Mouse (Mus musculus) adrenal gland, adult 8-10 months (tissue): Measurements from ENCODE around the gene Zkscan1. TPM values are rescaled to one million over a fixed set of nuclear protein-coding genes. Genes with fewer than 3 reads are reported as not detected.

ENCODE experiments used
- DNase-seq: peaks from one replicate; pipeline ENCODE4 v3.0.0; 2022
- total RNA-seq, 4 experiments: library from RNA; stranded (reverse); gene quantifications; 2 replicates each; pipeline ENCODE4 v1.2.4; 2022

Gene Zkscan1
- total RNA-seq, 4 experiments from 2014 or later, result 39.6 to 51.4 (median 47.6) TPM

DNA sequence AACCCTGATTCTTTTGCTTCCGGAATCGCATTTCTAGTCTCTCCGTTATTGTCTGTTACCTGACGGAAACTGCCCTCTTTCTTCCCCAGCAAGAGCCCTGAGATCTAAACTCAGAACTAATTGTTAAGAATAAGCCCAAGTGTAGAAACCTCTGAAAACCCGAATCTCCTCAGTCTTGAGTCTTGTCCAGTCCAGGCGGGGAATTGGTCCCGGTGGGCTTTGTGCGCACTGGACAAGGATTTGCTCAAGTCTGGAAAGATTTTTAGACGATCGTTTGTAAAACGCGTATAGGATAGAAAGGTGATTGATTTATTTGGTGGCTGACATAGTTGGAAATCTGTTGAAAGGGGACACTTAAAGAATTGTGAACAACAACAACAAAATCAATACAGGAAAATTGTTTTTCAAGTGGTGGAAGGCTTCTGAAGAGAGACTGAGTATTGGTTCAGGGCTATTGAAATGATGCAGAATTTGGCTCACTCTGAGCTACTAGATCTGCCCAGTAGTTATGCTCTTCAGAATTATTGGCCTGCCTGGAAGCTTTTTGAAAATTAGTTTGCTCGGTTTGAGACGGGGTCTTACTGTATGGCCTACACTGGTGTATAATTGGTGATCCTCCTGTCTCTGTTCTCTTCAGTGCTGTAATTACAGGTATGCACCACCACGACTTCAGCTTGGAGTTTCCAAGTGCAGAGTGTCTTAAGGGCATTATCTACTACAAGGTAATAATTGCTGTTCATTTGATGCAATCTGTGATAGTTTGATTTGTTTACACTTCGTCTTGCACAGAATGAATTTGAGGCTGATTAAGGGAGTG lies 32.5 kb downstream of the Zkscan1 start:
- DNase-seq, result no peak

GRCm38 (mm10) chr5:138118041-138118440 lies 33.2 kb downstream of the Zkscan1 start:
- DNase-seq, result no peak

DNA sequence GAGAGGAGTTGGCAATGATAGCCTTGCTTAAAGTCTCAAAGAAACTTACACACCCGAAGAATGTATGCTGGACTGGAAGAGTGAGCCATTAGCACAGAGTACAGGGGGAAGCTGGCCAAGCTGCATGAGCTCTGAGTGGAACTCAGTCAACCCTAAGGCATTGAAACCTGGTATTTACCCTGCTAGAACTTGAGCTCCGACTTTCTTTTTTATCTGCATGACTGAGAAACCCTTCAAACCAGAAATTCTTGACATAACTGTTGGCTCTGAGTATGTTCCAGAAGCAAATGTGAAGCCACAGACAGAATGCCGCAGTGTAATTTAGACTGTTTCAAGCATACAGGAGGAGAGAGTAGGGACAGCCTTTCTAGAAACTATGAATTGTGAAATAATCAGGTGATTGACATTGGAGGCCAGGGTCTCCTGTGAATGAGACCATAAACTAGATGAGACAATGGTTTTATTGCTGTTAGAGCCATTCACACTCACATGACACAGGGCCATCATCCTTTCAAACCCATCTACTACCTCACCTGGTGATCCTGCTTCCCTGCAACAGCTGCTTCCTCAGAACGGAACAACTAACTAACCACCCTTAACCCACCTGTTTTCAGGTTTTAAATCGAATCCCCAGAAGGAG lies 47.7 kb downstream of the Zkscan1 start:
- DNase-seq, result no peak

DNA sequence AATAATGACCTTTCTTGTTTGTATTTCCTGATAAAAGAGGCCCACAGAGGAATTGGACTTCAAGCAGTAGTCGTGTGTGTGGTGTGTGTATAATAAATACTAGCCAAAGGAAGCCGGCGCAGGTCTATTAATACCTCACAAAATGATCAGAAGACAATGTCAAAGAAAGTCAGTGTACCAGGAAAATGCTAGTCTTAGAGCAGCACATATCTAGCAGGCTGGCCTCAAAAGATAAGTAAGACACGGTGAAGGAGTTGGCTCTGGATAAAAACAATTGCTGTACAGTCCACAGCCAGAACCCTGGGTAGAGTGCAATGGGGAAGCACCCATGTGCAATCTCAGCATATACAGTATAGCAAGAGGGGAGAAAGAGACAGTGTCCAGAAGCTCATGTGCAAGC lies 52.4 kb downstream of the Zkscan1 start:
- DNase-seq, result no peak

GRCm38 (mm10) chr5:138137935-138138549 lies 53.2 kb downstream of the Zkscan1 start:
- no peak for DNase-seq

- no peak for DNase-seq
Observed at GRCm38 (mm10) chr5:138138585-138138984, 53.7 kb downstream of the Zkscan1 start.

GRCm38 (mm10) chr5:138154390-138154789 lies 69.5 kb downstream of the Zkscan1 start:
- DNase-seq, result no peak

- peak; percentile 89 for DNase-seq
Observed at GRCm38 (mm10) chr5:138155443-138155976, 70.6 kb downstream of the Zkscan1 start, which contains the start of gene Zfp113. Gene Zfp113 (minus strand): TSS chr5:138155744.

Other genes with a start within 250 kb of the Zkscan1 start
- gene Pilra, start 248.8 kb upstream of the Zkscan1 start, total RNA-seq, result 1 to 10 TPM; 1.8 to 5.8 (median 4.1) TPM
- 1 to 10 TPM; 1.2 to 3.7 (median 1.9) TPM for gene Pilrb1, start 227.0 kb upstream of the Zkscan1 start, total RNA-seq
- gene Pilrb2, start 213.3 kb upstream of the Zkscan1 start, total RNA-seq, result 1 to 10 TPM in 2 of 4 experiments, under 1 TPM in 1, not detected in 1; 0.93 to 3.2 (median 2.2) TPM
- gene Cyp3a13, start 163.5 kb upstream of the Zkscan1 start, total RNA-seq, result under 1 TPM in 3 of 4 experiments, not detected in 1; 0.17 to 0.26 (median 0.22) TPM
- under 1 TPM; 0.14 to 0.71 (median 0.40) TPM for gene Gjc3, start 122.0 kb upstream of the Zkscan1 start, total RNA-seq
- 1 to 10 TPM in 1 of 4 experiments, under 1 TPM in 2, not detected in 1; 0.73 to 1.0 (median 0.78) TPM for gene Azgp1, start 103.6 kb upstream of the Zkscan1 start, total RNA-seq
- not detected for gene Smok3a, start 63.8 kb upstream of the Zkscan1 start, total RNA-seq
- gene Smok3b, start 63.7 kb upstream of the Zkscan1 start, total RNA-seq, result not detected
- gene Smok3c, start 31.9 kb upstream of the Zkscan1 start, total RNA-seq, result not detected
- gene Zscan21, start 31.8 kb downstream of the Zkscan1 start, total RNA-seq, result 10 to 100 TPM; 16.7 to 18.8 (median 17.1) TPM
- gene Zfp113, start 70.7 kb downstream of the Zkscan1 start, total RNA-seq, result 10 to 100 TPM; 12.9 to 18.5 (median 16.1) TPM
- 100 to 1,000 TPM; 123 to 142 (median 139) TPM for gene Cops6, start 76.0 kb downstream of the Zkscan1 start, total RNA-seq
- 10 to 100 TPM; 19.5 to 34.6 (median 27.6) TPM for gene Ap4m1, start 86.9 kb downstream of the Zkscan1 start, total RNA-seq
- 10 to 100 TPM; 26.2 to 40.7 (median 32.4) TPM for gene Mcm7, start 87.3 kb downstream of the Zkscan1 start, total RNA-seq
- gene Taf6, start 102.4 kb downstream of the Zkscan1 start, total RNA-seq, result 10 to 100 TPM; 42.4 to 62.7 (median 51.4) TPM
- 10 to 100 TPM; 23.8 to 34.5 (median 27.8) TPM for gene Cnpy4, start 102.4 kb downstream of the Zkscan1 start, total RNA-seq
- gene Mblac1, start 109.2 kb downstream of the Zkscan1 start, total RNA-seq, result 10 to 100 TPM; 10.4 to 15.0 (median 11.7) TPM
- gene Nxpe5, start 140.8 kb downstream of the Zkscan1 start, total RNA-seq, result under 1 TPM; 0.14 to 0.91 (median 0.52) TPM
- 100 to 1,000 TPM in 2 of 4 experiments, 10 to 100 TPM in 2; 86.5 to 106 (median 99.5) TPM for gene Lamtor4, start 170.4 kb downstream of the Zkscan1 start, total RNA-seq
- gene BC037034, start 178.9 kb downstream of the Zkscan1 start, total RNA-seq, result 10 to 100 TPM; 22.7 to 48.4 (median 37.4) TPM
- gene Gal3st4, start 187.8 kb downstream of the Zkscan1 start, total RNA-seq, result under 1 TPM in 2 of 4 experiments, not detected in 2; 0.17 to 0.38 TPM
- gene Gm43720, start 194.9 kb downstream of the Zkscan1 start, total RNA-seq, result not detected
- gene Gpc2, start 194.9 kb downstream of the Zkscan1 start, total RNA-seq, result 1 to 10 TPM in 2 of 4 experiments, under 1 TPM in 2; 0.38 to 1.3 (median 0.97) TPM
- under 1 TPM in 3 of 4 experiments, not detected in 1; 0.08 to 0.35 (median 0.09) TPM for gene Stag3, start 195.2 kb downstream of the Zkscan1 start, total RNA-seq